Mouse (Mus musculus): Measurements from ENCODE around the gene Rgma.

Rgma gene

DNA sequence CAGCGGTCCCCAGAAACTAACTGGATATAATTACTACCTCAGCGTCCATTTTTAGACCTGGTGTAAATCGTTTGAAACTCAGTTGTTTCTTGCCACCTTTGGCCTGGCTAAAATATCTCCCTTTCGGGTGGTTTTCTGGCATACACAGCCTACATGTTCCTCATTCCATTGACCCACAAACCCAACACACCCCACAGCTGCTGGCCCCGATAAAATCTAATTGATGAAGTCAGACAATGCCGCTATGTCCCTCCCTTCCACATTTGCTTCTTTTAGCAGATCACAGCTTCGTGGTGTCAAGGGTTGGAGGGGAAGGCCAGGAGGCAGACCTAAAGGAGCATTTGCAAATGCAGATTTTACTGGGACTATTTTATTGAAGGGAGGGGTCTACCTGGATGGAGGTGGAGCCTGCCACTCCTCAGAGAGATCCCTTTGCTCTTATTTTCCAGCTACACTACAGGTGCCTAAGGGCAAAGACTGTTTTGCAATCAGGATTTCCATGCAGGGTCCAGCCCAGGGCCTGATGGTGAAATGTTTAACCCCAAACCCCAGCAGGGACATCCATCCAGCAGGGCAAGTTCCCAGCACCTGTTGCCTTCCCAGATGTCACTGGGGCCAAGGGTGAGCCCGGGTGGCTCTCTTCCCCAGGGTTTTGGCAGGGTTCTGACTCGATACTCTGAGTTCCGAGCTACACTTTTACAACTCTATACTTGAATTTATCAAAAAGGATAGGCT, 3.6 kb upstream of the Rgma start:
- DNase-seq (ENCODE audit: low spot score in 2 of 2) = no peak

DNA sequence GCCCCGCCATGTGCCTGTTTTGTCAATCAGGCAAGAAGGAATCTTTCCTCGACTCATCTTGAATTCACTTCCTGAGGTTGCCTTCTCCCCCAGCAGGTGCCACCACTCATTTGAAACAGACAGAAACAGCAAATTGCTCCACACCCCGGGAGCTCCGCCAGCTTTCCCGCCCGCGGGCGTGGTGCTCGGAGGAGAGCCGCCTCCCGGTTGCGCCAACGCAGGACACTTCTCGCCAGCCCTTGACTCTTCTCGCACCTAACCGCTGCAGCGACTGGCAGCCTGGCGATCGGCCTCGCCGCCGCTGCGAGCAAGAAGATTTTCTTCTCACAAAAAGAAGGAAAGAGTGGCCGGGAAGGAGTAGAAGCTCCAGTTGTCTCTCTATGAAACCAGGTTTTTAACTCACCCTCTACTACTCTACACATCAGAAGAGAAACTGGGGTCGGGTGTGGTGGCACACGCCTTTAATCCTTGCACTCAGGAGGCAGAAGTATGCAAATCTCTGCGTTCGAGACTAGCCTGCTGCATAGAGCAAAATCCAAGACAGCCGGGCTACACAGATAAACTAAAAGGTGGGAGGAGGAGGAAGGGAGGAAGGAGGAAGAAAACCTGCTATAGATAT, 2.8 kb upstream of the Rgma start:
- peak in 1 of 2 experiments; percentile 31 for DNase-seq (ENCODE audit: low spot score in 2 of 2)

GRCm38 (mm10) chr7:73374727-73375126, 582 bp upstream of the Rgma start:
- DNase-seq (ENCODE audit: low spot score in 2 of 2) = no peak

DNA sequence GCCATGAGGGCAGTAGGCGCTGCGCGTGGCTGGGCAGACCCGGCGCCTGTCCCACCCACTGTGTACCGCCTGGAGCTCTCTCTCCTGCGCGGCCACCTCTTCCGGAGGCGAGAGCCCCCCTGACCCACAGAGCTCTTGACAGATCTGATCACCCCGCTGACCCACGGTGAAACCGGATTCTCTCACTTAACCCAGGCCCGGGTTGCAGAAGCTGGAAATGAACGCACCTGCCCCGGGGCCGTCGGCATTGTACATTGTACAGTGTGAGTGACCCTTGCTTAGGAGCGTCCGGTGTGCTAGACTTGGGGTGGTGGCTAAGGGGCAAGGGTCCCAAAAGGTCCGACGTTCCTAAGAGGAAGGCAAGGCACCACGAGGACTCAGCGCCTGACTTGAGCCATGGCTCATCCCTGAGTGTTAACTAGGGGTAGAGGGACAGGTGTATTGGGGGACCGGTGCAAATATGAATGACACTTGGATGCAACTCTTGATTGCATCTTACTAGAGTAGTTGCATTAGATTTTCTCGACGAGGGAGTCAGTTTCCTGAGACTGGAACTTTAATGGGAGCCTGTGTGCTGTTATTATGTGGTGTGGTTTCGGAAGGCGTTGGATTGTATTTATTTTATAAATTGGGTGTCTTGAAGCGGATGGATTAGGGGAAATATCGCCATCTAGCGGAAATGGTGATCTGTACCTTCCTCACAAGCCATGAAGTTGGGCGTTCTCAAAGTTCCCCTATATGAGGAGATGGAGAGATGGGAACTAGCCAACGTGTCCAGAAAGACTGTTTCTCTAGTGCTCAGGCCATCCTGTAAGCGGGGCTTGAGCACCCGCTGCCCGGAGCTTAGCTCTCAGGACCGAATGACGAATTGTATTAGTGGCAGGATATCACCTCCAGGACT, 1.0 kb downstream of the Rgma start:
- DNase-seq (ENCODE audit: low spot score in 2 of 2) = peak in 1 of 2 experiments; percentile 72

GRCm38 (mm10) chr7:73377307-73377706, 2.0 kb downstream of the Rgma start:
- no peak for DNase-seq (ENCODE audit: low spot score in 2 of 2)

GRCm38 (mm10) chr7:73378034-73378433, 2.7 kb downstream of the Rgma start:
- no peak for DNase-seq (ENCODE audit: low spot score in 2 of 2)

DNA sequence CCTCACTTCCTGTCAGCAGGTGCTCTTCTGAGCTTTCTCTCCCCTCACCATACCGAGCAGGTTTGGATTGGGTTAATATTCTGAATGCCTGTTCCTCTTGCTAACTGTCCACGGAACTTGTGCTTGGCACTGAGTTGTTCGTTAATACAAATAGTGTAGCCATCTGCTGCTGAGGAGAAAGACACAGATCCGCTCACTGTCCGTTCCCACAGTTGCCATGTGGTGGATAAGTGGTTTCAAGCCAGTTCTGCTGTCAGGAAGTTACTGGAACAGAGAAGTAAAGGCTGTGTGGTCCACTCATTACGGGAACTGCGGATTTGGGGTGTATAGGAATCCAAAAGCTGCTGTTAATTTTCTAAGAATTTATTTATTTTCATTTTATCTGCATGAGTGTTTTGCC, 7.5 kb downstream of the Rgma start:
- DNase-seq (ENCODE audit: low spot score in 2 of 2) = no peak

DNA sequence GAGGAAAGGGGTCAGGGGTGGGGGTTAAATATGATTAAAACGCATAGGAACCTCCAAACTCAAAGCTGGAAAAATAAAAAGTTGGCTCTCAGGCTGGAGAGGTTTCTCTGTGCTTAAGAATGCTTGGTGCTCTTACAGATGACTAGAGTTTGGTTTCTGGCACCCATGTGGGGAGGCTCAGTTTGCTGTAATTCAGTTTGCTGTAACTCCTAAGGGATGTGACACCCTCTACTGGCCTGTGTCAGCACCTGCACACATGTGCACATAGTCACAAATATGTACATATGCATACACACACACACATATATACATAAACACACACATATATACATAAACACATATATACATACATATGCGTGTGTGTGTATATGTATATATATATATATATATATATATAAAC, 13.6 kb downstream of the Rgma start:
- no peak for DNase-seq (ENCODE audit: low spot score in 2 of 2)

GRCm38 (mm10) chr7:73389419-73389818, 14.1 kb downstream of the Rgma start:
- DNase-seq (ENCODE audit: low spot score in 2 of 2) = no peak

GRCm38 (mm10) chr7:73389871-73390294, 14.6 kb downstream of the Rgma start:
- DNase-seq (ENCODE audit: low spot score in 2 of 2) = no peak

DNA sequence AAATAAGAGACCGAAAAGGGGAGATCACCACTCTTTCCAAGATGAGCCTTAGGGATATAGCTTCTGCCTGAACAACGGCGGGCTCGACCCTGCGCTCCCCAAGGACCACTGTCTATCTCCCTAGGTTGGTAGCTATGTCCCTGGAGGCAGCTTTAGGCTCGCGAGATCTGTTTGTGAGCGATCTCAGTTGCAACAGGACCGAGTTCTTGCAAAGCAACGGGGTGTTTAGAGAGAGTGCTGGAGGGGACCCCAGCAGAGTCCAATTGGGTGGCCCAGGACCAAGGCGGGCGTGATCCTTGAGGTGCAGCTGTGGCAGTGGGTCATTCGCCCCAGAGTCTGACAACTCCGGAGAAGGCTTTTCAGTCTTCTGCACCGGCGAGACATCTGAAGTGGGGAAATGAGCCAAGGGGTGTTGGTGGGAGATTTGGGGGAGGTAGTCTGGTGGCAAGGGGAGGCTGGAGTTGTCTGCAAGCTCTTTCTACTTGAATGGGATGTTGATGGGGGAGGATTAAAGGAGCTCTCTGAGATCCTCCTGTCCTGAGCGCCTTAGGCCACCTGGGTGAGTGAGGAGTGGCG, 15.2 kb downstream of the Rgma start:
- DNase-seq (ENCODE audit: low spot score in 2 of 2) = no peak

DNA sequence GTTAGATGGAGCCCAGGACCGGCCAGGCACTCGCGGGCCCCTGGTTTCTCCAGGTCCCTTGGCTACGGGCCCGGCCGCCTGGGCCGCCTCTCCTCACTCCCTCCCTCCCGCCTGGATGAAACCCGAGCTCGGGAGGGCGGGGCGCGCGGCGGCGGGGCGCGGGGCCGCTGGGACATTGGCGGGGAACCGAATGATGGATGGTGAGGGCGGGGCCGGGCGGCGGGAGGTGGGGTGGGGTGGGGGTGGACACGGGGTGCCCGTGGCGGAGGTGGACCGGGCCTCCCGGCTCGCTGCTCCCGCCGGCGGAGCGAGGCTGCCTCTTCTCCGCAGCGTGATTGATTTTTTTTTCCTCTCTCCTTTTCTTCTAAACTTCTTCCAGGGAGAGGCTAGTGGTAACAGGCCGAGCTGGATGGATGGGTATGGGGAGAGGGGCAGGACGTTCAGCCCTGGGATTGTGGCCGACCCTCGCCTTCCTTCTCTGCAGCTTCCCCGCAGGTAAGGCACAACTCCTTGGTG, 15.8 kb downstream of the Rgma start:
- DNase-seq (ENCODE audit: low spot score in 2 of 2) = peak; percentile 45 to 65

DNA sequence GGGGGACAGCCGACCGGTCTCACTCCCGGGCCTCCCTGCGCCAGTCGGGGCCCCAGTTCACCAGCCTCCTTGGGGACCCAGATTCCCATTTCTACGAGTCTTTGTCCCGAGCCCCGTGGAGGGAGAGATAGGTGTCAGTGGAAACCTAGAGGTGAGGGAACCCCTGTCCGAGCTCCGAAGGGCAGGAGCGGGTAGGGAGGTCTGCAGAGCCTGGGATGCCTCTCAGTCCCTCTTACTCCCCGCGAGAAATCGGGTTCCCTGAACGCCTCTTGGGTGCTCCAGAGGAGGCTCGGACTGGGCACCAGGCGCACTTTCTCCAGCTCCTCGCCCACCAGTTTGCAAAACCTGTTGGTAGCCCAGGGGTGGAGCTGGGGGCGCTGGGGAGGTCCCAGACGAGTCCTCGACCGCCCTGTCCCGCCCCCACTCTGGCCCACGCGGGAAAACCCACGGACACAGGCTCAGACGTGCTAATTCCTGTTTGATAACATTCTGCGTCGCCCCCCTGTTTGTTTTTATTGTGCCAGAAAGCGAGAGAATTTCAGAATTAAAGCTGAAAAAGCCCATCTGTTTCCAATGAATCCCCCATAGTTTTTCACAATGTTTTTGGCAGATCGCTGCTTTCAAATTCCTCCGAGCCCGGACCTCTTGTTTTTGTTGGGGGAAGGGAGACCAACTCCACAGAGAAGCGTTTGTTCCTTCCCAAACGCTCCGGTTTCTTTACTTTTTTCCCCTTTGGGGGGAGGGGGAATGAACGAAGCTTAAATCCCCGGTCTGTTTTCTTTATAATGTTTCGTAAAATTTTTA, 16.4 kb downstream of the Rgma start:
- DNase-seq (ENCODE audit: low spot score in 2 of 2) = no peak

- no peak for DNase-seq (ENCODE audit: low spot score in 2 of 2)
These were observed 17.1 kb downstream of the Rgma start for GRCm38 (mm10) chr7:73392359-73392758.

- no peak for DNase-seq (ENCODE audit: low spot score in 2 of 2)
These were observed 18.2 kb downstream of the Rgma start for GRCm38 (mm10) chr7:73393307-73394012.

DNA sequence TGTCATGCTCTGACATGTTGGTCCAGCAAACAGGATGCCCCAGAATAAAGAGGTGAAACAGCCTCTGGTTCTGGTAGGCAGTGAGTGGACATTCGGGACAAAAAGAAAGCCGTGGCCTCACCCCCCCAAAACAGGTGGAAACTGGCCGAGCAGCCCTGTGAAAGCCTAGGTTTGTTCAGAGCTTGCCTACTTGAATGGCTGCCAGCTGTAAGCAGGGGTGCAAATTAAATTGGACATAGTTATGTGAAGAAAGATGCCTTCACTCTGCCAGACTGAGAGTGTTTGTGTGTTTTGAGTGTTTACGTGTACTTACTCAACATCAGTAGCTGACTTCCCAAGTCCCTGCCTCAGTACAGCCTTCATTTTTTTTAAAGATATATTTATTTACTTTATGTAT, 18.7 kb downstream of the Rgma start:
- no peak for DNase-seq (ENCODE audit: low spot score in 2 of 2)

- DNase-seq (ENCODE audit: low spot score in 2 of 2) = no peak
These were observed 23.0 kb downstream of the Rgma start for GRCm38 (mm10) chr7:73398319-73398718.

GRCm38 (mm10) chr7:73398806-73399442, 23.6 kb downstream of the Rgma start:
- DNase-seq (ENCODE audit: low spot score in 2 of 2) = no peak

GRCm38 (mm10) chr7:73399501-73400044, 24.3 kb downstream of the Rgma start:
- peak in 1 of 2 experiments; percentile 71 for DNase-seq (ENCODE audit: low spot score in 2 of 2)

Data from frontal cortex, postnatal 25 days (tissue).